Mouse (Mus musculus) E14TG2a.4 (cell line): ENCODE results near the gene Heatr5b.

Experiments
- H3K27me3 ChIP-seq: 2 replicates; pipeline ENCODE4 v1.6.1; 2014; ENCODE audit warnings: low read length, control low read depth; ENCODE audit not compliant: insufficient read depth
- H3K36me3 ChIP-seq: 2 replicates; pipeline ENCODE4 v1.6.1; 2014; ENCODE audit warnings: low read length, control low read depth; ENCODE audit not compliant: insufficient read depth
- H3K4me1 ChIP-seq: replicated peaks from 2 replicates; pipeline ENCODE4 v1.6.1; 2014; ENCODE audit warnings: low read depth, low read length, control low read depth
- H3K4me3 ChIP-seq: replicated peaks from 2 replicates; pipeline ENCODE4 v1.5.1; 2014; ENCODE audit warnings: mild to moderate bottlenecking, low read length
- H3K9me3 ChIP-seq: 2 replicates; pipeline ENCODE4 v1.6.1; 2014; ENCODE audit warnings: low read length, control low read depth
- CTCF ChIP-seq: conservative IDR thresholded peaks from 2 replicates; pipeline ENCODE4 v1.5.1; 2014; ENCODE audit warnings: low read length
- NANOG ChIP-seq: IDR thresholded peaks from 2 replicates; pipeline ENCODE4 v1.6.1; 2014; ENCODE audit warnings: borderline replicate concordance, low read length, mixed read lengths
- POU5F1 ChIP-seq: IDR thresholded peaks from 2 replicates; pipeline ENCODE4 v1.6.1; 2014; ENCODE audit warnings: low read length, borderline replicate concordance

The Heatr5b gene

DNA sequence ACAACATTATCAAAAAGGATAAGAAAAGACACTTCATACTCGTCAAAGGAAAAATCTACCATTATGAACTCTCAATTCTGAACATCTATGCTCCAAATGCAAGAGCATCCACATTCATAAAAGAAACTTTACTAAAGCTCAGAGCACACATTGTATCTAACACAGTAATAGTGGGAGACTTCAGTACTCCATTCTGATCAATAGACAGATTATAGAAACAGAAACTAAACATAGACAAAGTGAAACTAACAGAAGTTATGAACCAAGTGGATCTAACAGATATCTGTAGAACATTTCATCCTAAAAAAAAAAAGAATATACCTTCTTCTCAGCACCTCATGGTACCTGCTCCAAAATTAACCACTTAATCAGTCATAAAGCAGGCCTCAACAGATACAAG, 56.4 kb downstream of the Heatr5b start:
- Histone ChIP-seq H3K4me1 (no peaks in the 10 kb centered on the region), H3K9me3 (no peaks in the 10 kb centered on the region), H3K27me3 (no peaks in the 10 kb centered on the region), H3K36me3 (no peaks in the 10 kb centered on the region), H3K4me3 (no peak overlapping the region)
- TF ChIP-seq POU5F1 (no peak), NANOG (no peak), CTCF (no peak)

GRCm38 (mm10) chr17:78772317-78772716, 62.8 kb downstream of the Heatr5b start:
- TF ChIP-seq NANOG = no peak
- TF ChIP-seq POU5F1 = no peak
- no peaks in the 10 kb centered on the region for H3K4me1 ChIP-seq
- H3K36me3 ChIP-seq = peaks cover 5% of the 10 kb centered on the region; the same call in 1 of the 2 replicates

DNA sequence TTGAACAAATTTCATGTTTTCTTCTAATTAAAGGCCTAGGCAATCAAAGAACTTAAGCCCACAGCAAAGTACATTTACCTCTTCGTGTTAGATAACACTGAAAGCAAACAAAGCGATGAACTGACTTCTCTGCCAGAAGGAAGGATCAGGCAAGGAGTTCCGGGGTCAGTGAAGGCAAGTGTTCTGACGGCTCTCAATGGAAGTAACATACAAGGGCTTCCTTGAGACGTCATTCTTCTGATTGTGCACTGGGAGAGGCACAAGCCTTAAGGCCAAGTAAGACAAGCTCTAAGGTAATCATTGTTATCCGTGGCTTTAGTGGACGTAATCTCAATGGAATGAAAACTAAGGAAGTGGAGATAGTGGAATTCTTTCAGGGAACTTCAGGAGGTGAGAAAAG, 64.2 kb downstream of the Heatr5b start:
- no peaks in the 10 kb centered on the region for H3K27me3 ChIP-seq
- H3K9me3 ChIP-seq = no peaks in the 10 kb centered on the region
- H3K36me3 ChIP-seq = peaks cover 8% of the 10 kb centered on the region; the same call in 1 of the 2 replicates
- H3K4me1 ChIP-seq = no peaks in the 10 kb centered on the region
- no peak for TF ChIP-seq POU5F1
- no peak for TF ChIP-seq NANOG
- no peak for TF ChIP-seq CTCF
- H3K4me3 ChIP-seq = no peak overlapping the region

More at GRCm38 (mm10) chr17:78772317-78772716, 62.8 kb downstream of the Heatr5b start:
- Histone ChIP-seq H3K27me3 (no peaks in the 10 kb centered on the region), H3K9me3 (no peaks in the 10 kb centered on the region), H3K4me3 (no peak overlapping the region)

DNA sequence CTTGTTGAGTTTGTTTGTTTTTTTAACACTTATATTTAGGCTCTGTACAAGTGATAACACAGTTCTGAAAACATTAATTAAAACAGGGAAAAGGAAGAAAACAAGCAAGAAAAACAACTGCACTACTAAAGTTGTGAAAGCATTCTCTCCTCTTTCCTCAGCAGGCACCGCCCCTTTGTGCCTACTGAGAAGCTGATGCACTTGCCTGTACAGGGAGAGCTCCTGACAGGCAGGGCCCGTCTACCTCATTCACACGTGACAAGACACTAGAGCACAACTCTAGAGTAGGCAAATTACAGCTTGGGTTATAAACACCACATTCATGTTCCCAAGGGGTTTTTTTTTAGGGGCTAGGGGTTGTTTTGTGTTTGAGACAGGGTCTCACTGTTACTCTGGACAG, 65.8 kb downstream of the Heatr5b start:
- H3K9me3 ChIP-seq = no peaks in the 10 kb centered on the region
- no peak overlapping the region for H3K4me3 ChIP-seq
- H3K36me3 ChIP-seq = peaks cover 8% of the 10 kb centered on the region; the same call in 1 of the 2 replicates
- no peaks in the 10 kb centered on the region for H3K27me3 ChIP-seq
- no peak for TF ChIP-seq CTCF
- no peak for TF ChIP-seq POU5F1
- H3K4me1 ChIP-seq = no peaks in the 10 kb centered on the region

DNA sequence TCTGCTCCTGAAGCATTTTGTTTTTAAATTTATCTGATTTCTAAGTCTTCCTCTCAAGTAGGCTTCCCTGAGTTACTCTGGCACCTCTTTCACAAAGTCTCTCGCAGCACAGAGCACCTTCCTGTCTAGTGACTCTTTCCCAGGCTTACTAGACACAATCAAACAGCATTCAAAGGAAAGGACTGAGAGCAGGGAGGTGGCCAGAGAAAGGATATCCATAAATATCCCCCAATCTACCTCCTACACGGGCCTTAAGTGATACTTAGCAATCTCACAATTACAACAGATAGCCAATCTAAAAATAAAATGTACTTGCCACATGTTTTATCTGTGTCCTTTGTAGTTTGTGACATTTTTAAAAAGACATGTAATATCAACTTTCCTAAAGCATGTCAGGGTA, 66.2 kb downstream of the Heatr5b start:
- Histone ChIP-seq H3K4me1 (no peaks in the 10 kb centered on the region), H3K27me3 (no peaks in the 10 kb centered on the region), H3K36me3 (peaks cover 8% of the 10 kb centered on the region; the same call in 1 of the 2 replicates), H3K4me3 (no peak overlapping the region), H3K9me3 (no peaks in the 10 kb centered on the region)
- TF ChIP-seq POU5F1 (no peak), CTCF (no peak), NANOG (no peak)

DNA sequence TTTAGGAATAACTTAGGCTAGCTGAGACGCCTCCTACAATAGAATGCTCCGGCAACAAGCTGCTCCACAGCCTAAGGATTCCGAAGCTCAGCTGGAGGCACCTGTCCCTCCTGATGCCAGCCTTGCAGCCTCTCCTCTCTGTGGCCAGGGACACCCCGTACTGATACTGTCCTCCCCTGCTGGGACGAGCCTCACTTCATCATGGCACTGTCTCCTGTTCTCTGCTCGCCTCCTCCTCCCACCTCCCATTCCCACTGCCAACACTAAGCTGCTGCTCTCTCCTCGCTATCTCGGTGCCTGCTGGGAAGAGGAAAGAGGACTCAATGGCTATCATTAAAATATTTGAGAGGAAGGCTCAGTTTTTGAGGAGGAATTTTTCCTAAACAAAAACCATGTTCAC, 67.6 kb downstream of the Heatr5b start:
- Histone ChIP-seq H3K4me1 (no peaks in the 10 kb centered on the region), H3K9me3 (no peaks in the 10 kb centered on the region), H3K36me3 (peaks cover 3% of the 10 kb centered on the region; the same call in 1 of the 2 replicates), H3K4me3 (no peak overlapping the region), H3K27me3 (no peaks in the 10 kb centered on the region)
- TF ChIP-seq NANOG (no peak), CTCF (no peak), POU5F1 (no peak)

GRCm38 (mm10) chr17:78766084-78766483, 69.1 kb downstream of the Heatr5b start:
- Histone ChIP-seq H3K36me3 (peaks cover 3% of the 10 kb centered on the region; the same call in 1 of the 2 replicates), H3K9me3 (no peaks in the 10 kb centered on the region), H3K4me3 (no peak overlapping the region), H3K4me1 (no peaks in the 10 kb centered on the region), H3K27me3 (no peaks in the 10 kb centered on the region)
- TF ChIP-seq CTCF = no peak
- TF ChIP-seq NANOG = no peak
- TF ChIP-seq POU5F1 = no peak

GRCm38 (mm10) chr17:78763272-78763671, 71.9 kb downstream of the Heatr5b start:
- Histone ChIP-seq H3K9me3 (no peaks in the 10 kb centered on the region), H3K4me1 (no peaks in the 10 kb centered on the region), H3K27me3 (no peaks in the 10 kb centered on the region), H3K36me3 (peaks cover 3% of the 10 kb centered on the region; the same call in 1 of the 2 replicates), H3K4me3 (no peak overlapping the region)
- TF ChIP-seq CTCF = no peak
- no peak for TF ChIP-seq NANOG
- no peak for TF ChIP-seq POU5F1

GRCm38 (mm10) chr17:78752938-78753655, 82.1 kb downstream of the Heatr5b start:
- H3K27me3 ChIP-seq = peaks cover 9% of the 10 kb centered on the region; the same call in 1 of the 2 replicates
- peaks cover 8% of the 10 kb centered on the region; the same call in 1 of the 2 replicates for H3K36me3 ChIP-seq
- H3K9me3 ChIP-seq = no peaks in the 10 kb centered on the region
- H3K4me3 ChIP-seq = no peak overlapping the region
- TF ChIP-seq CTCF (no peak), NANOG (no peak), POU5F1 (no peak)
- no peaks in the 10 kb centered on the region; the same call in 1 of the 2 replicates for H3K4me1 ChIP-seq
